Mouse (Mus musculus): ENCODE results near the gene Ldhd. TPM values are rescaled to one million over a fixed set of nuclear protein-coding genes. Genes with fewer than 3 reads are reported as not detected.

The Ldhd gene
- total RNA-seq, 2 experiments from 2014 or later, result 6.8 to 7.8 TPM

DNA sequence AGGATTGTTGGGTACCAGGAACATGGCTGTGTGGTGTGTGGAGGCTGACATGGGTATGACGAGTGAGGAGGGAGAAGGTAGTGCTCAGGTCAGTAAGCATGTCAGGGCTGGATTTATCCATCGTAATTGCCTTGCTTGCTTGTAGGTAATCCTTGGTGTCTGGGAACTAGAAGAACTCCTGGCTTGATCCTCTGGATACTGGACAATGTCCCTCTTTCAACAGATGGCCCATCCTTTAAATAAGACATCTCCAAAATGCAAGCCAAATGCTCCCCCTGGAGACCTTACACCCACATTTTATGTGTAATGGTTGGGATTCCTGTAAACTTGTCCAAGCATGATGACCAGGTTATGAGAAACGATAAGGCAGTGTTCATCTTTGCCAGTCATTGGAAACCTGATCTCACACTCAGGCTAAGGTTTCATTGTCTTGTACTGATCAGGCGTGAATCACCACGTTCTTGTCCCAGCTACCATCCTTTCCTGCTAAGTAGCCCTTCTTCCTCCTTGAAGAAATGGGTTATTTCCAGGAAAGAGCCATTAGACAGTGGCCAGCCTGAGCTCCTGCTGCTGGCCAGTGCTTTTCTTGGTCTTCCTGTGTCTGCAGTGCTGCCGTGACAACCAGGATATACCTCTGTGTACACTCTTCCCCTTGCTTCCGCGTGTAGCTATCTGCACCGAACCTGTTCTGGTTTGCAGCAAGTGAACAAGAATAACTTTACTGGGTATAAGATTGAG lies 30.3 kb downstream of the Ldhd start:
- H3K4me3 ChIP-seq, result no peak overlapping the region
- H3K27ac ChIP-seq, result no peak overlapping the region
- no peak for DNase-seq (ENCODE audit: low spot score in 2 of 2)
- no peak for TF ChIP-seq CTCF (conservative IDR thresholded peaks at IDR 0.05)

DNA sequence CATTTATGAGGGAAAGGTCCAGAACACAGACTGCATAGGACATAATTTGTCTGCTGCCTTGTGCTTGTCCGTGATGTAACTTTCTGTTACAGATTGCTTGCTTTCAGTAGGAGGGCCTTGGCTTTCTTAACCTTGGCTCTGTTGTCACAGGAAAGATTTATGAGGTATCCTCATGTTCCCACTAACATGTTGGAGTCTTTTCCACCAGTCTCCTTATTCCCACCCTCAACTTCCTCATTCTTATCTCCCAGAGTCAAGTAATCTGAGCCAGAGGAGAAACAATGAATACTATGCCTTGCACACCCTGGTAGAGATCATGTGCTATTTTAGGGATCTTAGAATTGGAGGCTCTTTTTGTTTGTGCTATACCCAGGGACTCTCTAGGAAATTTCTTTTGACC lies 32.9 kb downstream of the Ldhd start:
- no peak for TF ChIP-seq CTCF (conservative IDR thresholded peaks at IDR 0.05)
- Histone ChIP-seq H3K4me3 (no peak overlapping the region), H3K27ac (peak overlapping the region; percentile 43; the same call in 1 of the 2 replicates)
- DNase-seq (ENCODE audit: low spot score in 2 of 2), result no peak

DNA sequence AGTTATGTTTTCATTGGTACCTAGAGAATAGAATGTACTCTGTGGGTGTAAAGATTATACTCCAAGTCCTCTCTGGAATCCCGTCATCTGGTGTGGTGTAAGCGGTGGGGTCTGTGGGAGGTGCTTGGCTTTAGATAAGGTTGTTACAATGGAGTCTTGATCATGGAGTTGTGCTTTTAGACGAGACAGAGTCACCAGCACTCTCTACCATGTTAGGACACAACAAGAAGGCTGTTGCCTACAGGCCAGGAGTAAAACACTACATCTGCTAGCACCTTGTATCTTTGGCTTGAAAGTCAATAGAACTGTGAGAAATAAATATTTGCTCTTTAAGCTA lies 33.7 kb downstream of the Ldhd start:
- Histone ChIP-seq H3K27ac (peak overlapping the region; percentile 50; the same call in 1 of the 2 replicates), H3K4me3 (no peak overlapping the region)
- no peak for TF ChIP-seq CTCF (conservative IDR thresholded peaks at IDR 0.05)
- no peak for DNase-seq (ENCODE audit: low spot score in 2 of 2)

DNA sequence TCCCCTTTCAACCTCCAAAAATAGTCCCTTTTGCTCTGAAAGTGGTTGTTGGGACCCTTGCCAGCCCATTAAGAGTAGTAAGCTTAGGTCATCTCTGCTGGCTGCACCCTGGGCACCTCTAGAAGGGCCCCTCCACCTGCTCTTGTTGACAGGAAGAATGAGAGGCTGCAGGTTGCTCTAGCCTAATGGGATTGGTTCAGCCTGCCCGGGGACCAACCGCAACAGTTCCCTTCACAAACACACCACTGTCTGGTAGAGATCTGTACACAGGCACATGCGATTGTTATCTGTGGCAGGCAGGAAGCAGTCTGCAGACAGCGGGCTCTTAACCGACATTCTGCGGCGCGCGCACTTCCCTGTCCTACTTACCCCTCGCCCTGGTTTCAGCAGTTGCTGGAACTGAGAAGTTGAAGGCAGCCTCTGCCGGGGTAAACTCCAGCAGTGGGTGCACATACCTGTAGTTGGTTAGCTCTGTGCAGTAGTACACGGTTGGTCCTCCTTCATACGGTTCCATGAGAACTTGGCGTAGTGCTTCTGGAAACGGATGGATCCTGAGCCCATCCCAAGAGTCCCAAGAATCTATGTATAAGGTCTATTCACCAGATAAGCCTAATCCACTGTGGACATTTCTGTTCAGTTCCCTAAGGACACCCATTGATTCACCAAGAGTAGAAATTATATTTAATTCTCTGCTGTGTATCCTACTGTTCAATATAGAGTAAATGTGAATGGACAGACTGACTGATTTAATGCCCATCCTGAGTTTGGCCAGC lies 34.3 kb downstream of the Ldhd start:
- Histone ChIP-seq H3K27ac (peak overlapping the region; percentile 50; the same call in 1 of the 2 replicates), H3K4me3 (no peak overlapping the region)
- TF ChIP-seq CTCF (conservative IDR thresholded peaks at IDR 0.05), result no peak
- no peak for DNase-seq (ENCODE audit: low spot score in 2 of 2)

DNA sequence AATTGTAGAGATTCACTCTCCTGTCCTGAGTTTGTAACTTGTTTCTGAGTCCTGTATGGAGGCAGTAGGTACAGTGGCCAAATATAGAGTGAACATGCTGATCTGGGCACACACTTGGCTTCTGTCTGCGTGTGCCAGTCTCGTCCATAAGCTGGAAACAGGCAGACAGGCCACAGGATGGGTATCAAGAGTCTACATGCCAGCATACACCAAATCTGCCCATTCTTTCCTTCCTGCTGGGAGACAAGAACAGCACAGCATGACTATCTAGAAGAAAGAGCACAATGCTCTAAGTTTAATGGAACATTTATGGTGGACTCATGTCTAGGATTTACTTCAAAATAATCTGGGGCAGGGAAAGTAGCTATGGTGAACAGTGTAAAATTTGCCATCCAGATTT lies 35.2 kb downstream of the Ldhd start:
- DNase-seq (ENCODE audit: low spot score in 2 of 2), result no peak
- H3K4me3 ChIP-seq, result no peak overlapping the region
- TF ChIP-seq CTCF (conservative IDR thresholded peaks at IDR 0.05), result no peak
- peak overlapping the region; percentile 50; the same call in 1 of the 2 replicates for H3K27ac ChIP-seq

DNA sequence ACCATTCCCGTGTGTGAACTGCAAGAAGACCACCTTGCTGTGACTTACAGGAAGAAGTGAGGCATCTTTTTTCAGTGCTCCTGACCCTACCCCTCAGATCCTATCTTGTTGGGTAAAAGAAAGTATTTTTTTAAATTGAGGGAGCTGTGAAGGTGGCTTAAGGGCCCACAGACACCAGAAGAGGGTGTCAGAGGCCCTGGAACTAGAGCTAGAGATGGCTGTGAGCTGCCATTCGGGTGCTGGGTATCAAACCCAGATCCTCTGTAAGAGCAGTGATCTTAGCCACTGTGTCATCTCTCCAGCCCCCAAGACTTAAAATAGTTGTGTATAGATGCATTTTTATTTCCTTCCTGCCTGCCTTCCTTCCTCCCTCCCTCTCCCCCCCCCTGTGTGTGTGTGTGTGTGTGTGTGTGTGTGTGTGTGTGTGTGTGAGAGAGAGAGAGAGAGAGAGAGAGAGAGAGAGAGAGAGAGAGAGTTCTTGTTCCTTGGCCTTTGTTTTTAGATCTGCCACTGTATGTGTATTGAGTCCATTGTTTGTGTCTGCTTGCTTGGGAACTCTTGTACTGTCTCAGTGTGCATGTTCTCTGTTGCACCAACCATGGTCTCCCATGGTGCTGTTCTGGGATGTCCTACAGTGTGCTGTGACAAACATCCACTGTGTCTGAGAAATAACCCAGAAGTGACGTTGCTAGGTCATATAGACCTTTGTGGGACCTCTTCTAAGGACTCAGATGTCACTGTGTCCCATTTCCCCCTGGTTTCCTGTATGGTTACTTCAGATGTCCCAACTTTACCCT lies 35.9 kb downstream of the Ldhd start:
- no peak for DNase-seq (ENCODE audit: low spot score in 2 of 2)
- no peak for TF ChIP-seq CTCF (conservative IDR thresholded peaks at IDR 0.05)
- Histone ChIP-seq H3K4me3 (no peak overlapping the region), H3K27ac (peak overlapping the region; percentile 50; the same call in 1 of the 2 replicates)

DNA sequence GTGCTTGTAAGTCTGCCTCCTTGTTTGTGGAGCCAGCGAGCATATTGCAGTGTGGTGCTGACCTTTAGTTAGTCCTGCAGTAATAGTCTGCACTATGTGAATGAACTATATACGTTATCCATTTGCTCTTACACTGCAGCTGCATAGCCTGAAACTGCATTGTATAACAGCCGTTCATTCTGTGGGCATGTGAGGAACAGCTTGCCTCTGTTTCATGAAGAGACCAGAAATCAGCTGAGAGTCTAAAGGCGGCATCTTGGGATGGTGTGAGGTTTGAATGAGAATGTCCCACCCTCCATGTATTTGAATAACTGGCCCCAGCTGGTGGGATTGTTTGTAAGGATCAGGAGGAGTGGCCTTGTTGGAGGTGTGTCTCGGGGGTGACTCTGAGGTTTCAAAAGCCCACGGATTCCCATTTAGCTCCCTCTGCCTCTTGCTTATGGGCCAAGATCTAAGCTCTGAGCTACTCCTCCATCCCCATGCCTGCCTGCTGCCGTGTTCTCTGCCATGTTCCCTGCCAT lies 37.7 kb downstream of the Ldhd start:
- TF ChIP-seq CTCF (conservative IDR thresholded peaks at IDR 0.05), result no peak
- H3K4me3 ChIP-seq, result no peak overlapping the region
- DNase-seq (ENCODE audit: low spot score in 2 of 2), result no peak
- peak overlapping the region; percentile 68 for H3K27ac ChIP-seq

DNA sequence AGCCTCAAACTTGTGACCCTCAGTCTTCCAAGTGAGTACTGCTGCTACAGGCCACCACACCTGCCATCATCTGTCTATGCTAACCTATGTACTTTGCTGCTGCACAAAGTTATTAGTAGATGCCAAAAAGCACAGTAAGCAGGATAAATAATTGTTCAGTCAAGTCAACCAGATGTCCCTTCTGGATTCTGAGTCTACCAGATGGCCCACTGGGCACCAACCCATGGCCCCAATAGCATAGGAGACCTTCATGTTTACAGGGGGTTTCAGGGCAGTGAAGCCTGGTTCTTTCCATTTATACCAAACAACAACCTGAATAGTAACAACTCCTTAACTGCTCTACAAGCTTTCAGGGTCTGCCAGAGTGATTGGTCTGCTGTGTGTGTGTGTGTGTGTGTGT lies 39.0 kb downstream of the Ldhd start:
- TF ChIP-seq CTCF (conservative IDR thresholded peaks at IDR 0.05), result no peak
- Histone ChIP-seq H3K27ac (no peak overlapping the region), H3K4me3 (no peak overlapping the region)
- DNase-seq (ENCODE audit: low spot score in 2 of 2), result no peak

DNA sequence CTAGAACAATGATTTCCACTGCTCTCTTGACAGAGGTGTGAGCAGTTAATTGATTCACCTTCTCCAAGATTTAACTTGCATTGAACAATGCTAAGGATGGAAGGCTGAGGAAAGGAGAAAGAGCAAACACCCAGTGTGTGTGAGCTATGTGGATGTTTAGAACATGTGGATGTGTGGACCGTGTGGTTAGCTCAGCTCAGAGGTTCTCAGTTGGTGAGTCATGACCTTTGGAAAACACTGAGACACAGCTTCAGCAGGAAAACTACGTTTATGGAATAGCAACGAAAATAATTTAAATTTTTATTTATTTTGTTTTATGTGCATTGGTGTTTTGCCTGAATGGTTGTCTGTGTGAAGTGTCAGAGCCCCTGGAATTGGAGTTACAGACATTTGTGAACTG lies 40.0 kb downstream of the Ldhd start:
- no peak overlapping the region for H3K27ac ChIP-seq
- DNase-seq (ENCODE audit: low spot score in 2 of 2), result no peak
- no peak for TF ChIP-seq CTCF (conservative IDR thresholded peaks at IDR 0.05)
- no peak overlapping the region for H3K4me3 ChIP-seq

DNA sequence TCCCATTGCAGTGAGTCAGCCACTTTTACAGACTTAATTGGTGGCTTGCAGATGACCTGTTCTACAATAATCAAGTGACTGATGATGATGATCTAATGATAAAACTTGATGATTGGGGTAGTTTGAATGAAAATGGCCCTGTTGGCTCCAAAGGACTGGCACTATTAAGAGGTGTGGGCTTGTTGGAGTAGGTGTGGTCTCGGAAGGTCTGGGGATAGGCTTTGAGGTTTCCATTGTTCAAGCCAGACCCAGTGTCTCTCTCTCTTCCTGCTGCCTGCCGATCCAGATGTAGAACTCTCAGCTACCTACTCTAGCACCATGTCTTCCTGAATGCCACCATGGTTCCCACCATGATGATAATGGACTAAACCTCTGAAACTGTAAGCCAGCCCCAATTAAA lies 41.8 kb downstream of the Ldhd start:
- H3K27ac ChIP-seq, result no peak overlapping the region
- no peak for DNase-seq (ENCODE audit: low spot score in 2 of 2)
- TF ChIP-seq CTCF (conservative IDR thresholded peaks at IDR 0.05), result no peak
- H3K4me3 ChIP-seq, result no peak overlapping the region

DNA sequence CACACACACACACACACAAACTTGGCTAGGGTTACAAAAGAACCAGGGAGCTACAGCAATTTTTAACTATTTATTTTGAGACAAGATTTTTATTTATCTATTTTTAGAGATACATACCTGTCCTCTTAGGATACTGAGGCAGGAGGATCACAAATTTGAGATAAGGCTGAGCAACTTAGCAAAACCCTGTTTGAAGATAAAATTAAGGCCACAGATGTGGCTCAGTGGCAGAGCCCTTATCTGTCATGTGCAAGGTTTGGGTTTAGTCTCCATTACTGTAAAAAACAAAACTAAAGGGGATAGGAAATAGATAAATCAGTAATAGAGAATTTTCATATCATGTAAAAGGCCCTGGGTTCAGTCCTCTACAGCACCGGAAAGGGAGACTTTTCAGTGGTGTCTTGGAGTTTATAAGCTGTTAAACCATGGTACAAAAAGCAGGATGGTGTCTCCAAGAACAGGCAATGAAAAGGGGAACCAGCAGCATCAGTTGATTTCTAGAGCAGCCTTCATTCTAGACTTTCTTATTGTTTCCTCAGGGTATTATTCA lies 42.6 kb downstream of the Ldhd start:
- DNase-seq (ENCODE audit: low spot score in 2 of 2), result no peak
- Histone ChIP-seq H3K27ac (no peak overlapping the region), H3K4me3 (no peak overlapping the region)
- no peak for TF ChIP-seq CTCF (conservative IDR thresholded peaks at IDR 0.05)

DNA sequence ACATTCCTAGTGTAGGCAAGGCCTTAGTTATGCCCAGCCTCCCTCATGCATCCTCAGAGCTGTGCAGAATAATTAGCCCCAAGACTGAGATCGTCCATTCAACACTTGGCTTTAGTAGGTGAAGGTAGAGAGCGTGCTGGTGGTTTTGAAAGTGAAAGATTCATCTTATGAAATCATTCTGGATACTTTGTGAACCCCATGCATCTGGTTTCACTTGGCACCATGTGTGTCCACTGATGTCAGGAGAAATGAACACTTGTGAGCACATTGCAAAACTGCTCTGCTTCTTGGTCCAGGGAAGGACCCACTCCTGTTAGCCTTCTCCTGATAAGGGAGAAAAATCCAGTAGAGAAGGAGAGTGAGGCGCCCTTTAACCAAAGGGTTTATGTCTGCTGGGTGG lies 45.2 kb downstream of the Ldhd start:
- TF ChIP-seq CTCF (conservative IDR thresholded peaks at IDR 0.05), result no peak
- no peak for DNase-seq (ENCODE audit: low spot score in 2 of 2)
- Histone ChIP-seq H3K4me3 (no peak overlapping the region), H3K27ac (no peak overlapping the region)

DNA sequence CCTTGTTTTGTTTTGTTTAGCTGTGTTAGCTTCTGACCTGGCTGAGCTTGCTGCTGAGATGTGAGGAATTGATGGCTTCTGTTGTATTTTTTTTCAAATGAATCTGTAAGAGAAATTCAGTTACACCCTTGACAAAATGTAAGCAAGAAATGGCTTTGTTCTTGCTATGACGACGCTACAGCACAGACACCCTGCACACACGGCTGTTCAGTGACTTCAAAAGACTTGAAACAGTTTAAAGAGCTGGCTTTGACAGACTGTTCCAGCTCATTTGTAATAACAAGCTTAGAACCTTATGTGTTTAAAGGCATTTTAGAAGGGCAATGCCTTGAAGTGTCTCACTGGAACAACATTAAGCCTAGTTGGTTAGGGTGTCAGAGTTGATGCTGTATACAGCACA lies 47.8 kb downstream of the Ldhd start:
- no peak for DNase-seq (ENCODE audit: low spot score in 2 of 2)
- Histone ChIP-seq H3K27ac (peak overlapping the region; percentile 52; the same call in 1 of the 2 replicates), H3K4me3 (no peak overlapping the region)
- no peak for TF ChIP-seq CTCF (conservative IDR thresholded peaks at IDR 0.05)

Measured in layer of hippocampus, adult 2 months (tissue).